Mouse (Mus musculus) limb, embryonic 14.5 days (tissue): ENCODE data around the gene Dpm2. TPM values are rescaled to one million over a fixed set of nuclear protein-coding genes. Genes with fewer than 3 reads are reported as not detected.
A peak's percentile ranks its signal among the peaks of the same experiment; 100 is the strongest.

Source experiments
- ATAC-seq: fragments of 200-750 bp; cut with Nextera tagmentation; 2 replicates; pipeline ENCODE4 v1.8.0; 2017; ENCODE audit warnings: low read depth, moderate number of reproducible peaks, moderate TSS enrichment; ENCODE audit not compliant: low FRiP score
- DNase-seq: peaks from one replicate; pipeline ENCODE4 v3.0.0-alpha.2; 2015; ENCODE audit warnings: low spot score
- H3K27ac ChIP-seq: fragments of 300-500 bp; sonication (generic); replicated peaks from 2 replicates; pipeline ENCODE4 v1.5.1; 2014; ENCODE audit warnings: low read depth, mild to moderate bottlenecking, low read length, moderate library complexity, mixed read lengths
- H3K27me3 ChIP-seq: fragments of 300-500 bp; sonication (generic); 2 replicates; pipeline ENCODE4 v1.6.1; 2014; ENCODE audit warnings: low read length, mixed read lengths; ENCODE audit not compliant: control insufficient read depth, insufficient read depth
- H3K36me3 ChIP-seq: fragments of 300-500 bp; sonication (generic); 2 replicates; pipeline ENCODE4 v1.6.1; 2014; ENCODE audit warnings: mild to moderate bottlenecking, low read length, moderate library complexity, mixed read lengths; ENCODE audit not compliant: control insufficient read depth, insufficient read depth
- H3K4me1 ChIP-seq: fragments of 300-500 bp; sonication (generic); 2 replicates; pipeline ENCODE4 v1.6.1; 2014; ENCODE audit warnings: antibody characterized with exemption, low read length, mixed read lengths; ENCODE audit not compliant: control insufficient read depth, insufficient read depth
- H3K4me2 ChIP-seq: fragments of 300-500 bp; sonication (generic); replicated peaks from 2 replicates; pipeline ENCODE4 v1.6.1; 2014; ENCODE audit warnings: low read depth, mild to moderate bottlenecking, low read length, moderate library complexity; ENCODE audit not compliant: severe bottlenecking
- H3K4me3 ChIP-seq: fragments of 300-500 bp; sonication (generic); replicated peaks from 2 replicates; pipeline ENCODE4 v1.5.1; 2014; ENCODE audit warnings: low read length
- H3K9ac ChIP-seq: fragments of 300-500 bp; sonication (generic); 2 replicates; pipeline ENCODE4 v1.6.1; 2014; ENCODE audit warnings: mild to moderate bottlenecking, low read depth, low read length, moderate library complexity; ENCODE audit not compliant: severe bottlenecking
- H3K9me3 ChIP-seq: fragments of 300-500 bp; sonication (generic); 2 replicates; pipeline ENCODE4 v1.6.1; 2016; ENCODE audit warnings: low read length; ENCODE audit not compliant: control insufficient read depth
- POLR2A ChIP-seq: fragments of 200-500 bp; IDR thresholded peaks from 2 replicates; pipeline ENCODE4 v1.8.0; 2012; ENCODE audit warnings: inconsistent platforms, mild to moderate bottlenecking, moderate library complexity, borderline replicate concordance; ENCODE audit not compliant: insufficient read depth, insufficient read length; ENCODE audit errors: extremely low read depth
- WGBS: fragments of 180-500 bp; shearing (Covaris S2); extraction: QIAGEN DNeasy Blood & Tissue Kit; methylation state at CpG from one replicate; pipeline ENCODE4 v1.1.7; 2014; 5-methylcytosine and 5-hydroxymethylcytosine counted together
- polyA plus RNA-seq, 2 experiments: library from polyadenylated mRNA; depleted of rRNA in 1 of 2; stranded (reverse) in 1 of 2; unstranded in 1 of 2; fragments of >200 nt; fragmentation: Nextera tagmentation in 1 of 2; extraction: Ambion mirVana in 1 of 2; gene quantifications; 2 replicates each; pipeline versions ENCODE4 v1.2.1 to v1.2.3; 2012 to 2014

Gene Dpm2
- polyA plus RNA-seq, 2 experiments: 122 to 146 TPM

GRCm38 (mm10) chr2:32585149-32585714 is 14.6 kb downstream of the Dpm2 start:
- H3K36me3 ChIP-seq: peaks cover 2% of the 10 kb centered on the region; the same call in 1 of the 2 replicates
- H3K4me3 ChIP-seq: no peak overlapping the region
- ATAC-seq (no peak), DNase-seq (no peak)
- H3K4me1 ChIP-seq: peaks cover 23% of the 10 kb centered on the region
- no peak overlapping the region for H3K27ac ChIP-seq
- no peak for TF ChIP-seq POLR2A
- no peaks in the 10 kb centered on the region for H3K9me3 ChIP-seq
- H3K27me3 ChIP-seq: no peaks in the 10 kb centered on the region
- no peak overlapping the region for H3K4me2 ChIP-seq
- 82% methylated on average over 7 of the region's 7 CpGs for WGBS
- no peak overlapping the region for H3K9ac ChIP-seq

GRCm38 (mm10) chr2:32586871-32587351 is 16.3 kb downstream of the Dpm2 start, which contains the start of gene St6galnac4:
St6galnac4 (plus strand) TSS chr2:32587095.
- peaks cover 26% of the 10 kb centered on the region for H3K4me1 ChIP-seq
- DNase-seq (peak; percentile 95), ATAC-seq (peak; percentile 91)
- WGBS: under 1% methylated on average over 28 of the region's 38 CpGs
- peak within 1 kb of the TSS; percentile 63 for H3K9ac ChIP-seq
- H3K4me3 ChIP-seq: peak within 1 kb of the TSS; percentile 52
- 0 out of 2 replicates have a peak within 1 kb of the TSS, but pooled peaks have one; percentile 6 for H3K27ac ChIP-seq
- H3K36me3 ChIP-seq: peaks cover 5% of the 10 kb centered on the region; the same call in 1 of the 2 replicates
- 0 out of 2 replicates have a peak, but pooled peaks have one; percentile 74 for TF ChIP-seq POLR2A
- peak within 1 kb of the TSS; percentile 58 for H3K4me2 ChIP-seq
- H3K9me3 ChIP-seq: no peaks in the 10 kb centered on the region
- H3K27me3 ChIP-seq: no peaks in the 10 kb centered on the region

GRCm38 (mm10) chr2:32587731-32588321 is 17.2 kb downstream of the Dpm2 start:
- WGBS: 11% methylated on average over 9 of the region's 9 CpGs
- peak overlapping the region; percentile 52 for H3K4me3 ChIP-seq
- H3K27me3 ChIP-seq: no peaks in the 10 kb centered on the region
- 0 out of 2 replicates have a peak overlapping the region, but pooled peaks have one; percentile 6 for H3K27ac ChIP-seq
- DNase-seq (no peak), ATAC-seq (no peak)
- no peaks in the 10 kb centered on the region for H3K9me3 ChIP-seq
- TF ChIP-seq POLR2A: no peak
- H3K4me2 ChIP-seq: peak overlapping the region; percentile 58
- H3K36me3 ChIP-seq: peaks cover 9% of the 10 kb centered on the region; the same call in 1 of the 2 replicates
- H3K4me1 ChIP-seq: peaks cover 25% of the 10 kb centered on the region
- H3K9ac ChIP-seq: peak overlapping the region; percentile 63

GRCm38 (mm10) chr2:32589213-32589795 is 18.6 kb downstream of the Dpm2 start:
- Histone ChIP-seq H3K27me3 (no peaks in the 10 kb centered on the region), H3K4me1 (peaks cover 20% of the 10 kb centered on the region), H3K9me3 (no peaks in the 10 kb centered on the region), H3K4me3 (no peak overlapping the region), H3K36me3 (peaks cover 15% of the 10 kb centered on the region), H3K4me2 (no peak overlapping the region), H3K27ac (no peak overlapping the region), H3K9ac (no peak overlapping the region)
- ATAC-seq (no peak), DNase-seq (no peak)
- 65% methylated on average over 11 of the region's 11 CpGs for WGBS
- no peak for TF ChIP-seq POLR2A

- ATAC-seq: no peak
- DNase-seq: no peak
- H3K4me3 ChIP-seq: no peak overlapping the region
- H3K27me3 ChIP-seq: no peaks in the 10 kb centered on the region
- H3K9me3 ChIP-seq: no peaks in the 10 kb centered on the region
- peaks cover 24% of the 10 kb centered on the region for H3K36me3 ChIP-seq
- H3K4me2 ChIP-seq: no peak overlapping the region
- no peak for TF ChIP-seq POLR2A
- 76% methylated on average over 10 of the region's 10 CpGs for WGBS
- no peak overlapping the region for H3K9ac ChIP-seq
- no peak overlapping the region; the same call in 1 of the 2 replicates for H3K27ac ChIP-seq
- peaks cover 20% of the 10 kb centered on the region for H3K4me1 ChIP-seq
Measured at GRCm38 (mm10) chr2:32590224-32590623, 19.6 kb downstream of the Dpm2 start.
